ENCODE assay signal across 8 mouse cellular contexts in genomic region chr17:17827658-17828190, GRCm38 (mm10). TPM values are rescaled to one million over a fixed set of nuclear protein-coding genes. Genes with fewer than 3 reads are reported as not detected.
DNase-seq lines count a peak whose midpoint lies in the region; ATAC-seq and TF ChIP-seq lines count a peak whose summit lies in the region.

No protein-coding gene starts in this region.

- no peaks in the 10 kb centered on the region for H3K9me3 ChIP-seq in embryonic facial prominence, embryonic 15.5 days (replicated peaks)
- H3K9me3 ChIP-seq in heart, embryonic 15.5 days (replicated peaks), result no peaks in the 10 kb centered on the region
- H3K9me3 ChIP-seq in lung, embryonic 14.5 days (ENCODE audit: low read depth, low read length), result no peaks in the 10 kb centered on the region

- ATAC-seq in embryonic facial prominence, embryonic 15.5 days (ENCODE audit: insufficient number of reproducible peaks, low FRiP score, low TSS enrichment, low read depth), result 0 out of 2 replicates have a peak, but pooled peaks have one; percentile 3
- peak; percentile 20; the same call in 1 of the 2 replicates for ATAC-seq in heart, embryonic 15.5 days (replicated peaks; ENCODE audit: insufficient number of reproducible peaks, insufficient read depth, low FRiP score, low read depth)
- ATAC-seq in lung, embryonic 14.5 days (ENCODE audit: insufficient read depth), result peak; percentile 35
- ATAC-seq in monocyte, adult 5-6 weeks (replicated peaks; ENCODE audit: insufficient number of reproducible peaks, low FRiP score, low TSS enrichment, poor library complexity, severe bottlenecking), result no peak

- H3K27ac ChIP-seq in embryonic facial prominence, embryonic 15.5 days (replicated peaks), result peak overlapping the region; percentile 99
- peak overlapping the region; percentile 100 for H3K27ac ChIP-seq in heart, embryonic 15.5 days
- H3K27ac ChIP-seq in lung, embryonic 14.5 days (ENCODE audit: low read depth), result peak overlapping the region; percentile 99

- H3K4me2 ChIP-seq in embryonic facial prominence, embryonic 15.5 days (replicated peaks), result peak overlapping the region; percentile 75
- H3K4me2 ChIP-seq in heart, embryonic 15.5 days, result peak overlapping the region; percentile 79
- H3K4me2 ChIP-seq in lung, embryonic 14.5 days, result peak overlapping the region; percentile 82

- 0 out of 2 replicates have a peak, but pooled peaks have one; percentile 3 for TF ChIP-seq CTCF in lung, embryonic 14.5 days (IDR thresholded peaks at IDR 0.05; ENCODE audit: low read depth)

- peak overlapping the region; percentile 62 for H3K9ac ChIP-seq in embryonic facial prominence, embryonic 15.5 days
- H3K9ac ChIP-seq in heart, embryonic 15.5 days, result peak overlapping the region; percentile 95
- peak overlapping the region; percentile 86 for H3K9ac ChIP-seq in lung, embryonic 14.5 days

- 0% methylated on average over 12 of the region's 13 CpGs for WGBS in embryonic facial prominence, embryonic 15.5 days
- 0% methylated on average over 13 of the region's 13 CpGs for WGBS in heart, embryonic 15.5 days
- under 1% methylated on average over 13 of the region's 13 CpGs for WGBS in lung, embryonic 14.5 days

- H3K36me3 ChIP-seq in embryonic facial prominence, embryonic 15.5 days, result peaks cover 7% of the 10 kb centered on the region; the same call in 1 of the 2 replicates
- H3K36me3 ChIP-seq in heart, embryonic 15.5 days, result peaks cover 16% of the 10 kb centered on the region
- peaks cover 27% of the 10 kb centered on the region for H3K36me3 ChIP-seq in lung, embryonic 14.5 days (ENCODE audit: insufficient read depth)

- peaks cover 30% of the 10 kb centered on the region for H3K4me1 ChIP-seq in embryonic facial prominence, embryonic 15.5 days
- H3K4me1 ChIP-seq in heart, embryonic 15.5 days (replicated peaks), result peaks cover 38% of the 10 kb centered on the region
- H3K4me1 ChIP-seq in lung, embryonic 14.5 days (ENCODE audit: insufficient read depth), result peaks cover 16% of the 10 kb centered on the region

- no peaks in the 10 kb centered on the region for H3K27me3 ChIP-seq in embryonic facial prominence, embryonic 15.5 days
- H3K27me3 ChIP-seq in heart, embryonic 15.5 days, result no peaks in the 10 kb centered on the region
- H3K27me3 ChIP-seq in lung, embryonic 14.5 days (ENCODE audit: insufficient read depth, low read length), result no peaks in the 10 kb centered on the region

- peak overlapping the region; percentile 82 for H3K4me3 ChIP-seq in embryonic facial prominence, embryonic 15.5 days (replicated peaks)
- H3K4me3 ChIP-seq in heart, embryonic 15.5 days, result peak overlapping the region; percentile 96
- H3K4me3 ChIP-seq in lung, embryonic 14.5 days (ENCODE audit: low read depth, low read length), result peak overlapping the region; percentile 80

- peak; percentile 75 for DNase-seq in 416B (ENCODE audit: low read depth)
- DNase-seq in adrenal gland, postnatal 25 days, result peak; percentile 78
- DNase-seq in kidney, postnatal 14 days, result peak; percentile 87
- peak; percentile 80 for DNase-seq in lung, embryonic 14.5 days
- peak; percentile 39 for DNase-seq in ovary, postnatal 10 days (ENCODE audit: low spot score)

RNA-seq across cellular contexts. Expression of gene Spaca6, which starts 0.8 kb away (rescaled TPM):
- 82.8 and 108 TPM in 2 replicates for total RNA-seq in adrenal gland, postnatal 25 days (2021)
- polyA plus RNA-seq in embryonic facial prominence, embryonic 15.5 days (2015; fragmentation: Nextera tagmentation; extraction: Ambion mirVana), result 31.2 and 32.8 TPM in 2 replicates
- 17.2 and 23.1 TPM in 2 replicates for polyA plus RNA-seq in heart, embryonic 15.5 days (2015; fragmentation: Nextera tagmentation; extraction: Ambion mirVana)
- 33.2 and 38.9 TPM in 2 replicates for polyA plus RNA-seq in lung, embryonic 14.5 days (2014; fragmentation: Nextera tagmentation; extraction: Ambion mirVana)
- total RNA-seq in monocyte, adult 5-6 weeks (2017), result 0.10 TPM in 1 of 3 replicates, not detected in the others

RNA-seq across cellular contexts. Expression of gene Has1, which starts 27.3 kb away (rescaled TPM):
- total RNA-seq in adrenal gland, postnatal 25 days (2021), result not detected in 2 replicates
- polyA plus RNA-seq in embryonic facial prominence, embryonic 15.5 days (2015; fragmentation: Nextera tagmentation; extraction: Ambion mirVana), result 1.4 and 1.5 TPM in 2 replicates
- 0.66 and 0.79 TPM in 2 replicates for polyA plus RNA-seq in heart, embryonic 15.5 days (2015; fragmentation: Nextera tagmentation; extraction: Ambion mirVana)
- 2.1 and 2.2 TPM in 2 replicates for polyA plus RNA-seq in lung, embryonic 14.5 days (2014; fragmentation: Nextera tagmentation; extraction: Ambion mirVana)
- total RNA-seq in monocyte, adult 5-6 weeks (2017), result not detected in 3 replicates

RNA-seq across cellular contexts. Expression of gene Fpr1, which starts 56.0 kb away (rescaled TPM):
- total RNA-seq in adrenal gland, postnatal 25 days (2021), result 0.24 TPM in 1 of 2 replicates, not detected in the other
- 0.20 and 0.83 TPM in 2 replicates for polyA plus RNA-seq in embryonic facial prominence, embryonic 15.5 days (2015; fragmentation: Nextera tagmentation; extraction: Ambion mirVana)
- 0.38 and 0.58 TPM in 2 replicates for polyA plus RNA-seq in heart, embryonic 15.5 days (2015; fragmentation: Nextera tagmentation; extraction: Ambion mirVana)
- polyA plus RNA-seq in lung, embryonic 14.5 days (2014; fragmentation: Nextera tagmentation; extraction: Ambion mirVana), result 0.13 and 0.46 TPM in 2 replicates
- total RNA-seq in monocyte, adult 5-6 weeks (2017), result 9.8 to 11.3 TPM (median 10.1 TPM) in 3 replicates

RNA-seq across cellular contexts. Expression of gene Fpr2, which starts 59.9 kb away (rescaled TPM):
- not detected in 2 replicates for total RNA-seq in adrenal gland, postnatal 25 days (2021)
- 0.68 and 0.77 TPM in 2 replicates for polyA plus RNA-seq in embryonic facial prominence, embryonic 15.5 days (2015; fragmentation: Nextera tagmentation; extraction: Ambion mirVana)
- polyA plus RNA-seq in heart, embryonic 15.5 days (2015; fragmentation: Nextera tagmentation; extraction: Ambion mirVana), result 0.11 and 0.44 TPM in 2 replicates
- polyA plus RNA-seq in lung, embryonic 14.5 days (2014; fragmentation: Nextera tagmentation; extraction: Ambion mirVana), result 0.17 and 1.1 TPM in 2 replicates
- 29.1 to 53.2 TPM (median 41.4 TPM) in 3 replicates for total RNA-seq in monocyte, adult 5-6 weeks (2017)

RNA-seq across cellular contexts. Expression of gene Fpr3, which starts 59.9 kb away (rescaled TPM):
- total RNA-seq in adrenal gland, postnatal 25 days (2021), result not detected in 2 replicates
- polyA plus RNA-seq in embryonic facial prominence, embryonic 15.5 days (2015; fragmentation: Nextera tagmentation; extraction: Ambion mirVana), result not detected in 2 replicates
- not detected in 2 replicates for polyA plus RNA-seq in heart, embryonic 15.5 days (2015; fragmentation: Nextera tagmentation; extraction: Ambion mirVana)
- polyA plus RNA-seq in lung, embryonic 14.5 days (2014; fragmentation: Nextera tagmentation; extraction: Ambion mirVana), result not detected in 2 replicates
- not detected in 3 replicates for total RNA-seq in monocyte, adult 5-6 weeks (2017)
